Mouse (Mus musculus) hindbrain, embryonic 12.5 days (tissue): ENCODE data around the gene Epo. TPM values are rescaled to one million over a fixed set of nuclear protein-coding genes. Genes with fewer than 3 reads are reported as not detected.
A peak's percentile ranks its signal among the peaks of the same experiment; 100 is the strongest.

ENCODE experiments used
- ATAC-seq: fragments of 200-750 bp; cut with Nextera tagmentation; 2 replicates; pipeline ENCODE4 v1.8.0; 2017; ENCODE audit warnings: moderate TSS enrichment; ENCODE audit not compliant: low FRiP score
- H3K27ac ChIP-seq: fragments of 300-500 bp; sonication (generic); 2 replicates; pipeline ENCODE4 v1.5.1; 2016; ENCODE audit warnings: mild to moderate bottlenecking
- H3K27me3 ChIP-seq: fragments of 300-500 bp; sonication (generic); 2 replicates; pipeline ENCODE4 v1.6.1; 2016; ENCODE audit warnings: mild to moderate bottlenecking
- H3K36me3 ChIP-seq: fragments of 300-500 bp; sonication (generic); 2 replicates; pipeline ENCODE4 v1.6.1; 2016; ENCODE audit warnings: mild to moderate bottlenecking
- H3K4me1 ChIP-seq: fragments of 300-500 bp; sonication (generic); 2 replicates; pipeline ENCODE4 v1.6.1; 2016
- H3K4me2 ChIP-seq: fragments of 300-500 bp; sonication (generic); replicated peaks from 2 replicates; pipeline ENCODE4 v1.6.1; 2016; ENCODE audit warnings: mild to moderate bottlenecking
- H3K4me3 ChIP-seq: fragments of 300-500 bp; sonication (generic); 2 replicates; pipeline ENCODE4 v1.5.1; 2016; ENCODE audit warnings: mild to moderate bottlenecking
- H3K9ac ChIP-seq: fragments of 300-500 bp; sonication (generic); 2 replicates; pipeline ENCODE4 v1.6.1; 2016; ENCODE audit warnings: mild to moderate bottlenecking, moderate library complexity
- H3K9me3 ChIP-seq: fragments of 300-500 bp; sonication (generic); replicated peaks from 2 replicates; pipeline ENCODE4 v1.6.1; 2016; ENCODE audit warnings: mild to moderate bottlenecking
- WGBS: fragments of 180-500 bp; shearing (Covaris S2); methylation state at CpG from one replicate; pipeline ENCODE4 v1.1.7; 2016; 5-methylcytosine and 5-hydroxymethylcytosine counted together
- polyA plus RNA-seq: library from polyadenylated mRNA; unstranded; fragments of >200 nt; fragmentation: Nextera tagmentation; extraction: Ambion mirVana; gene quantifications from 2 replicates; pipeline ENCODE4 v1.2.1, GENCODE M21; 2016

The Epo gene
- polyA plus RNA-seq, 1 experiment from 2014 or later: not detected

GRCm38 (mm10) chr5:137512847-137513794, 19.9 kb downstream of the Epo start:
- peak; percentile 17; the same call in 1 of the 2 replicates for ATAC-seq
- Histone ChIP-seq H3K36me3 (peaks cover 11% of the 10 kb centered on the region), H3K27ac (no peak overlapping the region), H3K4me3 (no peak overlapping the region), H3K9me3 (no peaks in the 10 kb centered on the region), H3K4me2 (peak overlapping the region; percentile 89; the same call in 1 of the 2 replicates), H3K4me1 (peaks cover 50% of the 10 kb centered on the region), H3K9ac (peak overlapping the region; percentile 100; the same call in 1 of the 2 replicates), H3K27me3 (no peaks in the 10 kb centered on the region)
- 84% methylated on average over 11 of the region's 11 CpGs for WGBS

GRCm38 (mm10) chr5:137511706-137512105, 21.3 kb downstream of the Epo start:
- peaks cover 50% of the 10 kb centered on the region for H3K4me1 ChIP-seq
- peak overlapping the region; percentile 44; the same call in 1 of the 2 replicates for H3K27ac ChIP-seq
- no peak for ATAC-seq

GRCm38 (mm10) chr5:137510573-137511390, 22.3 kb downstream of the Epo start:
- H3K4me1 ChIP-seq: peaks cover 42% of the 10 kb centered on the region
- no peaks in the 10 kb centered on the region for H3K27me3 ChIP-seq
- H3K9me3 ChIP-seq: no peaks in the 10 kb centered on the region
- peak overlapping the region; percentile 91 for H3K27ac ChIP-seq
- peak; percentile 51 for ATAC-seq
- under 1% methylated on average over 62 of the region's 83 CpGs for WGBS
- H3K36me3 ChIP-seq: peaks cover 7% of the 10 kb centered on the region; the same call in 1 of the 2 replicates
- H3K4me3 ChIP-seq: peak overlapping the region; percentile 99
- H3K9ac ChIP-seq: peak overlapping the region; percentile 100
- peak overlapping the region; percentile 89 for H3K4me2 ChIP-seq

More at GRCm38 (mm10) chr5:137511706-137512105, 21.3 kb downstream of the Epo start:
- WGBS: 58% methylated on average over 3 of the region's 3 CpGs
- Histone ChIP-seq H3K36me3 (peaks cover 7% of the 10 kb centered on the region; the same call in 1 of the 2 replicates), H3K4me2 (peak overlapping the region; percentile 89), H3K4me3 (peak overlapping the region; percentile 99), H3K9me3 (no peaks in the 10 kb centered on the region), H3K27me3 (no peaks in the 10 kb centered on the region), H3K9ac (peak overlapping the region; percentile 100)

- peak overlapping the region; percentile 91 for H3K27ac ChIP-seq
- H3K4me1 ChIP-seq: peaks cover 42% of the 10 kb centered on the region
- H3K4me2 ChIP-seq: peak overlapping the region; percentile 89
- peaks cover 7% of the 10 kb centered on the region; the same call in 1 of the 2 replicates for H3K36me3 ChIP-seq
- peak overlapping the region; percentile 100 for H3K9ac ChIP-seq
- H3K4me3 ChIP-seq: peak overlapping the region; percentile 99
- peak; percentile 62 for ATAC-seq
- no peaks in the 10 kb centered on the region for H3K27me3 ChIP-seq
- 2% methylated on average over 18 of the region's 52 CpGs for WGBS
- no peaks in the 10 kb centered on the region for H3K9me3 ChIP-seq
Measured at GRCm38 (mm10) chr5:137510014-137510501, 23.0 kb downstream of the Epo start.

GRCm38 (mm10) chr5:137504041-137504440, 29.0 kb downstream of the Epo start:
- 82% methylated on average over 6 of the region's 6 CpGs for WGBS
- Histone ChIP-seq H3K9me3 (no peaks in the 10 kb centered on the region), H3K4me1 (peaks cover 17% of the 10 kb centered on the region), H3K27ac (no peak overlapping the region), H3K36me3 (peaks cover 6% of the 10 kb centered on the region), H3K4me2 (no peak overlapping the region), H3K27me3 (no peaks in the 10 kb centered on the region), H3K4me3 (no peak overlapping the region), H3K9ac (no peak overlapping the region)
- no peak for ATAC-seq

- WGBS: under 1% methylated on average over 30 of the region's 30 CpGs
- ATAC-seq: peak; percentile 79
- H3K27me3 ChIP-seq: no peaks in the 10 kb centered on the region
Measured at GRCm38 (mm10) chr5:137502667-137503110, 30.4 kb downstream of the Epo start.

GRCm38 (mm10) chr5:137501709-137502666, 31.1 kb downstream of the Epo start, which contains the start of gene Pop7:
Pop7 (minus strand) TSS chr5:137502518.
- H3K4me2 ChIP-seq: peak within 1 kb of the TSS; percentile 87
- H3K4me1 ChIP-seq: peaks cover 17% of the 10 kb centered on the region
- 2% methylated on average over 64 of the region's 64 CpGs for WGBS
- H3K27me3 ChIP-seq: no peaks in the 10 kb centered on the region
- H3K27ac ChIP-seq: peak within 1 kb of the TSS; percentile 97
- peak; percentile 94 for ATAC-seq
- no peaks in the 10 kb centered on the region for H3K9me3 ChIP-seq
- peak within 1 kb of the TSS; percentile 80 for H3K9ac ChIP-seq
- peak within 1 kb of the TSS; percentile 65 for H3K4me3 ChIP-seq
- H3K36me3 ChIP-seq: peaks cover 6% of the 10 kb centered on the region

More at GRCm38 (mm10) chr5:137502667-137503110, 30.4 kb downstream of the Epo start:
- peaks cover 6% of the 10 kb centered on the region for H3K36me3 ChIP-seq
- peaks cover 17% of the 10 kb centered on the region for H3K4me1 ChIP-seq
- H3K9me3 ChIP-seq: no peaks in the 10 kb centered on the region
- H3K4me2 ChIP-seq: peak overlapping the region; percentile 87
- H3K4me3 ChIP-seq: peak overlapping the region; percentile 65
- peak overlapping the region; percentile 80 for H3K9ac ChIP-seq
- H3K27ac ChIP-seq: peak overlapping the region; percentile 97

- H3K9ac ChIP-seq: no peak overlapping the region
- peaks cover 6% of the 10 kb centered on the region for H3K36me3 ChIP-seq
- no peak overlapping the region for H3K27ac ChIP-seq
- no peaks in the 10 kb centered on the region for H3K9me3 ChIP-seq
- ATAC-seq: no peak
- 90% methylated on average over 7 of the region's 7 CpGs for WGBS
- H3K4me1 ChIP-seq: peaks cover 17% of the 10 kb centered on the region
- H3K4me3 ChIP-seq: no peak overlapping the region
- H3K27me3 ChIP-seq: no peaks in the 10 kb centered on the region
- H3K4me2 ChIP-seq: no peak overlapping the region
Measured at GRCm38 (mm10) chr5:137500186-137500585, 32.9 kb downstream of the Epo start.

- Histone ChIP-seq H3K4me3 (no peak overlapping the region), H3K4me2 (no peak overlapping the region)
Measured at GRCm38 (mm10) chr5:137493831-137494230, 39.2 kb downstream of the Epo start.

GRCm38 (mm10) chr5:137491559-137491958, 41.5 kb downstream of the Epo start:
- no peaks in the 10 kb centered on the region for H3K4me1 ChIP-seq
- H3K9me3 ChIP-seq: no peaks in the 10 kb centered on the region
- no peak overlapping the region for H3K9ac ChIP-seq
- H3K4me3 ChIP-seq: no peak overlapping the region
- ATAC-seq: no peak
- no peak overlapping the region for H3K4me2 ChIP-seq
- 63% methylated on average over 4 of the region's 4 CpGs for WGBS
- no peaks in the 10 kb centered on the region for H3K27me3 ChIP-seq
- H3K36me3 ChIP-seq: no peaks in the 10 kb centered on the region
- no peak overlapping the region for H3K27ac ChIP-seq

More at GRCm38 (mm10) chr5:137493831-137494230, 39.2 kb downstream of the Epo start:
- WGBS: 74% methylated on average over 13 of the region's 13 CpGs
- Histone ChIP-seq H3K27me3 (no peaks in the 10 kb centered on the region), H3K9me3 (no peaks in the 10 kb centered on the region), H3K27ac (no peak overlapping the region), H3K9ac (no peak overlapping the region), H3K36me3 (no peaks in the 10 kb centered on the region), H3K4me1 (no peaks in the 10 kb centered on the region)
- ATAC-seq: no peak

- ATAC-seq: no peak
- H3K9me3 ChIP-seq: no peaks in the 10 kb centered on the region
- H3K27ac ChIP-seq: no peak overlapping the region
- peaks cover 11% of the 10 kb centered on the region for H3K27me3 ChIP-seq
- peaks cover 15% of the 10 kb centered on the region for H3K4me1 ChIP-seq
- no peaks in the 10 kb centered on the region for H3K36me3 ChIP-seq
- no peak overlapping the region for H3K4me3 ChIP-seq
- no peak overlapping the region for H3K9ac ChIP-seq
- H3K4me2 ChIP-seq: no peak overlapping the region
- 90% methylated on average over 7 of the region's 7 CpGs for WGBS
Measured at GRCm38 (mm10) chr5:137487616-137488015, 45.4 kb downstream of the Epo start.
